In the genomic region with DNA sequence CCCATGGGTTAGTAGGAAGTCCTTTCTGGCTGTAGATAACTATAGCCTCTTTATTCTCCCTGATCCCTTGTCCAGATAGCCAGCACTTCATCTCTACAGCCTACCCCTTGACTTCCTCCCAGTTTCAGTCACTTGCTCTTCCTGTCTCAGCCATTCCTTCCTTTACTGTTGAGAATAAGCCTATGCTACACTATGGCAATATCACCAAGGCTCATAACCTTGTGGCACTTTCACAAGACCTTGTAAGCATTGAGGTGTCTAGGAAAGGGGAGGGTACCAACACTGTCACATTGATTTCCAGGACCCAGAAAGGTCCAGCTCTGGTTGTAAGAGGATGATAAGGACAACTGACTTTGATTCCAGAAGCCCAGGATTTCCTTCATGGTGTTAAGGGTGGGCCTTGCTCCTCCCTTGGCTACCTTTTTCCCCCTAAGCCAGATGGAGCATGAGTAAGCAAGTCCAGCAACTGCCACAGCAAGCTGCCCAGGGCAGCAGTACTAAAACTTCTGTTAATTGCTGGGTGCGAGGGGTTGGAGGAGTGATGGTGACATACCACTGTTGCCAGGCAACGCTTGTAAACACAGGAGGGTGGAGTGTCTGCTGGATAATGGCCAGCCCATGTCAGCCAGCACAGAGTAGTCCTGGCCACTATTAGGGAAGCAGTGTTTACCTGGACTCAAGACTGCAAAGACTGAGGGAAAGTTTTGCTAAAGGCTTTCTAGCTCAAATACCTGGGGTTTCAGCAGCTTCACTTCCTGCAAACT, we compare ENCODE assay signal across 9 mouse cellular contexts.
DNase-seq lines count a peak whose midpoint lies in the region; ATAC-seq and TF ChIP-seq lines count a peak whose summit lies in the region.
"Had no signal": no experiment of that assay in that cellular context is flagged by ENCODE, and none has a peak within 500 bp of the region (broad histone marks: within the 10 kb centered on the region; RNA-seq: fewer than 3 reads in every experiment).

No protein-coding gene starts in this region.

- H3K4me2 ChIP-seq in forebrain, embryonic 14.5 days (ENCODE audit: low read length): no peak overlapping the region
- no peak overlapping the region for H3K4me2 ChIP-seq in lung, embryonic 16.5 days (ENCODE audit: low read depth, low read length)
- H3K4me2 ChIP-seq: embryonic facial prominence, embryonic 12.5 days had no signal

- no peaks in the 10 kb centered on the region for H3K9me3 ChIP-seq in forebrain, embryonic 14.5 days (replicated peaks; ENCODE audit: control insufficient read depth, low read length)
- H3K9me3 ChIP-seq in lung, embryonic 16.5 days (ENCODE audit: control insufficient read depth, low read length): no peaks in the 10 kb centered on the region
- H3K9me3 ChIP-seq: embryonic facial prominence, embryonic 12.5 days had no signal

- H3K9ac ChIP-seq in forebrain, embryonic 14.5 days (ENCODE audit: low read length): no peak overlapping the region
- no peak overlapping the region for H3K9ac ChIP-seq in lung, embryonic 16.5 days (ENCODE audit: low read length)
- H3K9ac ChIP-seq: embryonic facial prominence, embryonic 12.5 days had no signal

- WGBS in forebrain, embryonic 14.5 days: 21% methylated on average over 2 of the region's 2 CpGs
- WGBS in kidney, adult 2 months: 17% methylated on average over 2 of the region's 2 CpGs
- WGBS in lung, embryonic 16.5 days: 13% methylated on average over 2 of the region's 2 CpGs

- H3K4me3 ChIP-seq in forebrain, embryonic 14.5 days (ENCODE audit: low read depth, low read length): no peak overlapping the region
- H3K4me3 ChIP-seq in kidney, adult 2 months (ENCODE audit: insufficient read depth, low read depth, low read length): no peak overlapping the region
- H3K4me3 ChIP-seq in lung, embryonic 16.5 days (ENCODE audit: low read length): no peak overlapping the region
- no peak overlapping the region for H3K4me3 ChIP-seq in layer of hippocampus, adult 2 months
- H3K4me3 ChIP-seq: embryonic facial prominence, embryonic 12.5 days had no signal

- ATAC-seq in forebrain, embryonic 14.5 days: peak; percentile 57; the same call in 1 of the 2 replicates
- peak; percentile 78 for ATAC-seq in lung, embryonic 16.5 days (ENCODE audit: low read depth)

- DNase-seq in cerebellum, postnatal 10 days: peak; percentile 7 to 10
- no peak for DNase-seq in cerebellum, postnatal 4 days (ENCODE audit: low spot score in 2 of 2)
- DNase-seq in forebrain, embryonic 14.5 days (ENCODE audit: low spot score): peak; percentile 28
- peak; percentile 4 for DNase-seq in kidney, adult 2 months
- no peak for DNase-seq in cerebellum, postnatal 25 days
- no peak for DNase-seq in gastrocnemius, adult 8-10 months (ENCODE audit: low spot score in 2 of 2)
- DNase-seq in layer of hippocampus, adult 2 months (ENCODE audit: low spot score in 2 of 2): no peak

- TF ChIP-seq POLR2A in kidney, adult 2 months (IDR thresholded peaks at IDR 0.05; ENCODE audit: low read depth, low read length): no peak

- H3K27ac ChIP-seq in forebrain, embryonic 14.5 days (ENCODE audit: low read depth, low read length): no peak overlapping the region
- H3K27ac ChIP-seq in kidney, adult 2 months (ENCODE audit: insufficient read depth, low read depth, low read length): no peak overlapping the region
- no peak overlapping the region for H3K27ac ChIP-seq in lung, embryonic 16.5 days (ENCODE audit: low read length)
- H3K27ac ChIP-seq in layer of hippocampus, adult 2 months: no peak overlapping the region
- H3K27ac ChIP-seq: embryonic facial prominence, embryonic 12.5 days had no signal

- TF ChIP-seq CTCF in kidney, adult 2 months (conservative IDR thresholded peaks at IDR 0.05; ENCODE audit: insufficient read depth, insufficient read length, low read depth, low read length): no peak
- TF ChIP-seq CTCF in layer of hippocampus, adult 2 months (conservative IDR thresholded peaks at IDR 0.05): no peak

- H3K4me1 ChIP-seq in forebrain, embryonic 14.5 days (ENCODE audit: control insufficient read depth, insufficient read depth, low read length): no peaks in the 10 kb centered on the region
- H3K4me1 ChIP-seq in kidney, adult 2 months (ENCODE audit: control insufficient read depth, insufficient read depth, low read length): no peaks in the 10 kb centered on the region
- no peaks in the 10 kb centered on the region for H3K4me1 ChIP-seq in lung, embryonic 16.5 days (replicated peaks; ENCODE audit: control insufficient read depth, insufficient read depth, low read length)
- H3K4me1 ChIP-seq: embryonic facial prominence, embryonic 12.5 days had no signal

- H3K27me3 ChIP-seq in forebrain, embryonic 14.5 days (replicated peaks; ENCODE audit: control insufficient read depth, insufficient read depth, low read length): no peaks in the 10 kb centered on the region
- H3K27me3 ChIP-seq in kidney, adult 2 months (replicated peaks; ENCODE audit: control insufficient read depth, insufficient read depth, low read length): no peaks in the 10 kb centered on the region
- H3K27me3 ChIP-seq in lung, embryonic 16.5 days (ENCODE audit: control insufficient read depth, insufficient read depth, low read depth, low read length): no peaks in the 10 kb centered on the region
- H3K27me3 ChIP-seq: embryonic facial prominence, embryonic 12.5 days had no signal

- H3K36me3 ChIP-seq in forebrain, embryonic 14.5 days (ENCODE audit: control insufficient read depth, insufficient read depth, low read length): no peaks in the 10 kb centered on the region
- no peaks in the 10 kb centered on the region for H3K36me3 ChIP-seq in kidney, adult 2 months (ENCODE audit: control insufficient read depth, insufficient read depth, low read length)
- no peaks in the 10 kb centered on the region for H3K36me3 ChIP-seq in lung, embryonic 16.5 days (ENCODE audit: control insufficient read depth, insufficient read depth, low read length)
- H3K36me3 ChIP-seq: embryonic facial prominence, embryonic 12.5 days had no signal

Comparison
In these comparisons a context has a peak if more than half of its experiments do, and no peak if none do; other contexts are left out.
1. DNase-seq: peak in cerebellum, postnatal 10 days (2 of 2), forebrain, embryonic 14.5 days (single experiment) and kidney, adult 2 months (single experiment); none in cerebellum, postnatal 4 days (0 of 2), cerebellum, postnatal 25 days (0 of 2), gastrocnemius, adult 8-10 months (0 of 2) and layer of hippocampus, adult 2 months (0 of 2).